Mouse (Mus musculus): ENCODE measurements around the gene Kcnab3.

Gene Kcnab3

GRCm38 (mm10) chr11:69369990-69370816, 44.1 kb downstream of the Kcnab3 start:
- no peak for DNase-seq (ENCODE audit: low spot score in 2 of 2)

GRCm38 (mm10) chr11:69370817-69371215, 44.8 kb downstream of the Kcnab3 start:
- DNase-seq (ENCODE audit: low spot score in 2 of 2), result no peak

- peak in 1 of 2 experiments; percentile 51 for DNase-seq (ENCODE audit: low spot score in 2 of 2)
These were observed 45.5 kb downstream of the Kcnab3 start for GRCm38 (mm10) chr11:69371601-69372000.

GRCm38 (mm10) chr11:69372056-69372779, 46.2 kb downstream of the Kcnab3 start:
- peak; percentile 80 to 84 for DNase-seq (ENCODE audit: low spot score in 2 of 2)

- DNase-seq (ENCODE audit: low spot score in 2 of 2), result no peak
These were observed 46.7 kb downstream of the Kcnab3 start for GRCm38 (mm10) chr11:69372780-69373170.

- DNase-seq (ENCODE audit: low spot score in 2 of 2), result no peak
These were observed 47.3 kb downstream of the Kcnab3 start for GRCm38 (mm10) chr11:69373223-69373965.

- DNase-seq (ENCODE audit: low spot score in 2 of 2), result no peak
These were observed 49.6 kb downstream of the Kcnab3 start for GRCm38 (mm10) chr11:69375646-69376045.

GRCm38 (mm10) chr11:69377766-69378165, 51.7 kb downstream of the Kcnab3 start:
- DNase-seq (ENCODE audit: low spot score in 2 of 2), result no peak

GRCm38 (mm10) chr11:69379600-69379999, 53.5 kb downstream of the Kcnab3 start:
- DNase-seq (ENCODE audit: low spot score in 2 of 2), result no peak

- no peak for DNase-seq (ENCODE audit: low spot score in 2 of 2)
These were observed 55.3 kb downstream of the Kcnab3 start for GRCm38 (mm10) chr11:69381356-69381755.
